Mouse (Mus musculus): ENCODE measurements around the gene Yes1.
A peak's percentile ranks its signal among the peaks of the same experiment; 100 is the strongest.
"Not testable (repeated sequence)": the region's sequence is repeated elsewhere in the genome, so short reads cannot be mapped to it uniquely, and the experiment has no call there.

Yes1 gene

GRCm38 (mm10) chr5:32706226-32706780 lies 95.3 kb downstream of the Yes1 start:
- no peak for DNase-seq (ENCODE audit: low spot score)

GRCm38 (mm10) chr5:32711485-32711884 lies 100.5 kb downstream of the Yes1 start:
- DNase-seq (ENCODE audit: low spot score): no peak

DNA sequence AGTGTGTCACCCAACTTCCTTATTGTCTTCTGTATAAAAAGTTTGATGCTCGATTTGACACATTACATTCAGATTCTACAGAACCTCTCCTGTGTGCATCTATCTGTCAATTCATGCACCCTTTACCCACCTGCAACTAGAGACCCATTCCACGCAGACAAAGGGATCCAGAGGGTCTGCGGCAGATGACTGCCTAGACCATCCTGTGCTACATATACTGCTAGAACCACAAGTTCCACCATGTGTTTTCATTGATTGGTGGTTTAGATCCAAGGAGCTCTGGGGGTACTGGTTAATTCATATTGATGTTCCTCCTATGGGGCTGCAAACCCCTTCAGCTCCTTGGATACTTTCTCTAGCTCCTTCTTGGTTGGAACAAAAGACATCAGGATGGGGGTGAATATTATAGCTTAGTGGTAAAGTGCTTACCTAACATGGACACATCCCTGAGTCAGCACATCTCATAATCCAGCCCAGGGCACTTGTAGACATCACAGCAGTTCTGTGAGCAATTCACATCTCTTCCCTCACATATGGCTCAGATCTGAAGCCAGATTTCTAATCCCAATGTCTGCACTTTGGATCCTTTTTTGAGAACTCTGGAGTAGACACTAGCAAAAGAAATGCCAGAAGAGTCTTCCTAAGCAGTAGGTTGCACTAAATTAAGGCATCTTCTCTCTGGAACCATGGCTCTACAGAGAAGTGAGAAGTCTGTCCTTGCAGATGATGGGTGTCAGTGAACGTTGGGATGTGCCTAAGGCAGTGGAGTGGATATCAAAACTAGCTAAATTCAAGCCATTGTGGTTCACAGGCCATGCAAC lies 101.5 kb downstream of the Yes1 start:
- DNase-seq (ENCODE audit: low spot score): no peak

DNA sequence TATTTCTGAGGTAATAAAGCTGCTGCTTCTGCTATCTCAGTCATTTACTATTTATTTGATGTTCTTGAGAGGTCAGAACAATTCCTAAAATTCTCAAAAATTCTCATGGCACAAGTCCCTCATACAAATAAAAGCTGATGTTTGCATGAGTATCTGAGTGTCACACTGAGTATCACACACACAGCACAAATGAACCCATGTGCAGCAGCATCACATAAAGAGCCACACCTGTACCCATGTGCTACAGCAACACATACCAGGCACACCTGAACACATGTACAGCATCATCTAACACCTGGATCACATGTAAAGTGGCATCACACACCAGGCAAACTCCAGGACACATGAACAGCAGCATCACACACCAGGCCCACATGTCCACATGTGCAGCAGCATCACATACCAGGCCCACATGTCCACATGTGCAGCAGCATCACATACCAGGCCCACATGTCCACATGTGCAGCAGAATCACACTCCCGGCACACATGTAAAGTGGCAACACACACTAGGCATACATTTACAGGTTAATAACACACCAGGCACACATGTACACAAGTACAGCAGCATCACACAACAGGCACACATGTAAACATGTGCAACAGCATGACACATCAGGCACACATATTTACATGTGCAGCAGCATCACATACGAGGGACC lies 102.2 kb downstream of the Yes1 start:
- no peak for DNase-seq (ENCODE audit: low spot score)

DNA sequence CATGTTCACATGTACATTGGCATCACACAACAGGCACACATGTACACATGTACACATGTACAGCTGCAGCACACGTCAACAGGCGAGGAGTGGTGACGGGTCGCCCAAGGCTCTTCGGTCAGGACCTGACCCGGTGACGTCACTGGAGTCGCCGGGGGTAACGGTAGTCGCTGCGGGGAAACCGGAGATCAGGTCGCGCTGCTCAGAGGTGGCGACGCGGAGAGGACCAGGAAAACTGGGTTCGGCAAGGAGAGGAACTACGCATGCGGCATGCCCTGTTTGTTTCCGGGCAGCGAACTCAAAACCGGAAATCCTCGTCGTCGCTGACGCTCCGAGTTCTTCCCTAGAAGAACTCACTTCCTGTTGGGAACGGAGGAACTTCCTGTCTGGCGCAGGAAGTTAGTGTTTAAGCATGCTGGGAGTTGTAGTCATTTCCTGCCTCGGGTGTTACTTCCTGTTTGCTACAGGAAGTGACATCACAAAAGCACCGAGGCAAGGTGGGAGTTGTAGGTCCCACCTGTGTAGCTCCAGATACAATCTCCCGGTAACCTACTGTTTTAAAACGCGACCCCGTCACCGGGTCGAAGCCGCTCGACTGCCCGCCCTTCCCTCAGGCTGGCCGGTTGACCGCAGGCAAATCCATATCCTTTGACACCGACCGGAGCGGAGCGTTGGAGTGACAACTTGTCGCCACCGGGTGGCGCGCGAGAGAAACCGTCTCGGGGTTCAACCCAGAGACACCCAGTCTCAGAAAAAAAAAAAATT lies 102.9 kb downstream of the Yes1 start:
- peak; percentile 96 for DNase-seq (ENCODE audit: low spot score)

DNA sequence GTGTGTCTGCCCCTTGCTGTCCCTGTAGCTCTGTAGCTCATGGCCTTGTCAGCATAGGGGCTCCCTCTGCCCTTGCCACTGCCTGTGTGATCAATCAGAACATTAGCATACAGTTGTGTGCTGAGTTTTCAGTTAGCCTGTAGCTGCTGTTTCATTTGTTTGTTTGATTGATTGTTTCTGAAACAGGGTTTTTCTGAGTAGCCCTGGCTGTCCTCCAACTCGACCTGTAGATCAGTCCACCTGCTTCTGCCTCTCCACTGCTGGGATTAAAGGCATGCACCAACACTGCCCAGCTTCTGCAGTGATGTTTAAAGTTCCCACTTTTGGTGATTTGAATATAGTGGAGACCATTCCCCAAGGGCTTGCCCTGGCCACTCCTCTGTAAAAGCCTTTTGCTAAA lies 106.8 kb downstream of the Yes1 start:
- DNase-seq (ENCODE audit: low spot score): no peak

DNA sequence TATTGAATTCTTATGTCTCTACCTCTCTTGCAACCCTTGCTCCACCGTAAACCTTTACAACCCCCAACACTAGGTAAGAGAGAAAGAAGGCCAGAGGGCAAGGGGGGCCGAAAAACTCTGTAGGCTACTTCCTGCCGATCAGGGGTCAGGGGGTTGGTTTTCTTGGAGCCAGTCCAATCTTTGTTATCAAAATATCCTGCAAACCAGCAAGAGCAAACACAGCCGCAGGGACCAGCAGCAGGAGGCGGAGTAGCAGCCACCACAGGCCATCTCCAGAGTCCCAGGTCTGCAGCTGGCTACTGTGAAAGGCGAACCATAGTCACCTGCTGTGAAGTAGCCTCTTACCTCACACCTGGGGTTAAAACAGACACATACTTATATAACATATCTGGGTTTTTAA lies 107.9 kb downstream of the Yes1 start:
- no peak for DNase-seq (ENCODE audit: low spot score)

GRCm38 (mm10) chr5:32720416-32720815 lies 109.4 kb downstream of the Yes1 start:
- no peak for DNase-seq (ENCODE audit: low spot score)

- no peak for DNase-seq (ENCODE audit: low spot score)
Observed at GRCm38 (mm10) chr5:32721316-32721715, 110.3 kb downstream of the Yes1 start.

- DNase-seq (ENCODE audit: low spot score): no peak
Observed at GRCm38 (mm10) chr5:32722263-32722662, 111.3 kb downstream of the Yes1 start.

- DNase-seq (ENCODE audit: low spot score): not testable (repeated sequence)
Observed at GRCm38 (mm10) chr5:32722711-32723110, 111.7 kb downstream of the Yes1 start.

- DNase-seq (ENCODE audit: low spot score): no peak
Observed at GRCm38 (mm10) chr5:32723981-32724380, 113.0 kb downstream of the Yes1 start.

GRCm38 (mm10) chr5:32725397-32725796 lies 114.4 kb downstream of the Yes1 start:
- peak; percentile 29 for DNase-seq (ENCODE audit: low spot score)

GRCm38 (mm10) chr5:32728300-32728699 lies 117.3 kb downstream of the Yes1 start:
- DNase-seq (ENCODE audit: low spot score): no peak

- DNase-seq (ENCODE audit: low spot score): no peak
Observed at GRCm38 (mm10) chr5:32728851-32729250, 117.9 kb downstream of the Yes1 start.

GRCm38 (mm10) chr5:32733892-32734291 lies 122.9 kb downstream of the Yes1 start:
- not testable (repeated sequence) for DNase-seq (ENCODE audit: low spot score)

- peak; percentile 48 for DNase-seq (ENCODE audit: low spot score)
Observed at GRCm38 (mm10) chr5:32735779-32736178, 124.8 kb downstream of the Yes1 start.
